Mouse (Mus musculus) kidney, postnatal 36 days (tissue): ENCODE measurements around the gene Tmem25.

Experiments
- DNase-seq, 2 experiments: peaks; one replicate each; pipeline ENCODE4 v3.0.0; 2021 to 2022; ENCODE audit warnings: mixed read lengths in 2 of 2

Tmem25 gene

DNA sequence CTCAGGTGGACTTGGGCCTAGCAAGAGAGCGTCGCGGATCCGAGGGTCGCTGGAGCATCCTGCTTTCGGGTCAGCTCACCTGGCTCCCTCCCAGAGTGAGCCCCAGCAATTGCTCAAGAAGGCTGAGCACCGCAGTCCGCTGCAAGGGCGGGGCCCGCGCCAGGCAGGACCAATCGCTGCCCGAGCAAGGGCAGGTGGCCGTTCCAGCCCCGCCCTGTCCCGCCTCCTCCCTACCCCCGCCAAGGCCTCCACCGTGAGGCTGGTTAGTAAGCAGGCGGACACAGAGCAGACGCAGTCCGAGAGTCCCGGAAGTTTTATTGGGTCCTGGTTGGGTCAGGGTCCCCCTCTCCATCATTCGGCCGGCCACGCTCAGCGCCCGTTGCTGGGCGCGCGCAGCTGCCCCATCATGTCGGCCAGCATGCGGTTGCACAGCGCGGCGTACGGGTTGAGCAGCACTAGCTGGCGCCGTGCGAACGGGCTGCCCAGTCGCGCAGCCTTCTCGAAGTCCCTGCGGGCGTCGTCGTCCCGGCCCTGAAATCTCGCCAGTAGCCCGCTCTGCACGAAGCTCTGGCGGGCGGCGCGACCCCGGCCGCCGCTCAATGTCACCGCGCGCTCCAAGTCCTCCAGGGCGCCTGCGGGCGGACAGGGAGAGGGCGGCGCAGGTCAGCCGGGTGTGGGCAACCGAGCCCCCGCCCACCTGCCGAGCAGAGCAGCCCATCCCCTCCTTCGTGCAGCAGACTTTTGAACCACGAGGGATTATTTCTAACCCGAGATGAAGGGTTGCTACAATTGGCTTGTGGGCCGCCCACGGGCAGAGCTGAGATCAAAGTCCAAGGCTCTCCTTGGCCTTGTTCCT is at the start of gene Tmem25:
Gene Tmem25 (minus strand): TSS at position 206 of the 856 bp plus-strand sequence.
- peak; percentile 95 to 96 for DNase-seq

DNA sequence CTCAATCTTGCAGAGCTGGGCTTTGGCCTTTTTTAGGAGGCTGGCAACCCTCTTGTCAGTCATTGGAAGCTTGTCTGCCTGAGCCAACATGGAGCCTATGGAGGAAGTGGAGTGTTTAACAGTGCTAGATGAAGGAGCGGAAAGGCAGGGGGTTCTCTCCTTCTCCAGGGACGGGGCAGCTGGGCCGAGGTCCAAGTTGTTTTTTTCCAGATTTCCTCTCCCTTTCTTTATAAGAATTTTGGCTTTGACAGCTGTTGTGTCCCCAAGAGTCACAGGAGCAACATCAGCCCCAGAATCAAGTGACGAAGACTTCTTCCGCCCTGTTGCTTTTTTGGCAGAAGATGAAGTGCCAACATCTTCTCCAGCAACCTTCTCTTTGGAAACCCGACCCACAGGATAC is 48.3 kb upstream of the Tmem25 start:
- peak in 1 of 2 experiments; percentile 23 for DNase-seq

DNA sequence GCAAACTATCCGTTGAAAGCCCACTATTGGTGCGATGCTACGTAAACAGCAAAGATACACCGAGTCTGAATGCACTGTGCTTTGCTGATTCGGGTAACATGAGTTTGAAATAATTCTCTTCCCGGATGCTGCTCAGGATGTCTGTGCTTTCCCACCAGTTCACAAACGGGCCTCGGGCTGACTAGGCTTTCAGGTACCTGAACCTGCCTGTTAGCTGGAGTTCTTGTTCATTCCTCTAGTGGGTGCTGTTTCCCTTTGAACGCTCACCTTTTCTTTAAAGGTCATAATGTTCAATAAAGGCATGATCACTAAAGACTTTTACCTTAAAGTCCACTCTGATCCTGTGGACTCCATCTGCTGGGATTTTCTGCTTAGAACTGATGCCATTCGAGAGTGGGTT is 42.1 kb upstream of the Tmem25 start:
- peak; percentile 41 to 55 for DNase-seq

DNA sequence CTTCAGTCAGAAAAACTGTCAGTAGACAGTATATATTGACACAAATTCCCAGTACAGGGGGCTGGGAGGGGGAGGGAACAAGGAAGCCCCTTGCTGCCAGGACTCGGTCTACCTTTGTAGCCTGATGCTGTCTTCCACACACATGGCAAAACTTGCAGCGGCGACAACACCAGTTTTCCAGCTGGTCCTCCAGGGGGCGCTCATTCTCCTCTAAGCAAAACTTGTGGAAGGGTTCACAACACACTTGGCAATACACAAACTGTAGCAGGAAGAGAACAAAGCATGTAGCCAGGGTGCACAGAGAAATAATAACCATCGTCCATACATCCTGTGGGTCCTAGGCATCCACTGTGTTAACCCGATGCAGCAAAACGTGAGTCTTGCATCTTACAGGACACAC is 37.3 kb upstream of the Tmem25 start:
- peak; percentile 62 to 85 for DNase-seq

DNA sequence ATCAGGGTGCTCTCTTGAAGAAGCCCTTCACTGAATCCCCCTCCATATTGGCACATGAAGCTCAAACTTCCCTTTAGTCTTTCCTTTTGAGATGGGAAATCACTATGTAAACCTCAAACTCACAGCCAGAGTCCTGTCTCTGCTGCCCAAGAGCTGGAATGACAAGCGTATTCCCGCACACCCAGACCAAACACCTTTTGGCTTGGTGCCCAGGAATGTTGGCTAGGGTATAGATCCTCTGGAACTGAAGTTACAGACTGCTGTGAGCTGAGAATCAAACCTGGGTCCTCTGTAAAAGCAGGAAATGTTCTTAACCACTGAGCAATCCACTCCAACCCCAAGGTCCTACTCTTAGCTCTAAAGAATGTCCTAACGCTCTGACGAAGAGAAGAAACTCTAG is 33.2 kb upstream of the Tmem25 start:
- peak; percentile 60 to 80 for DNase-seq

DNA sequence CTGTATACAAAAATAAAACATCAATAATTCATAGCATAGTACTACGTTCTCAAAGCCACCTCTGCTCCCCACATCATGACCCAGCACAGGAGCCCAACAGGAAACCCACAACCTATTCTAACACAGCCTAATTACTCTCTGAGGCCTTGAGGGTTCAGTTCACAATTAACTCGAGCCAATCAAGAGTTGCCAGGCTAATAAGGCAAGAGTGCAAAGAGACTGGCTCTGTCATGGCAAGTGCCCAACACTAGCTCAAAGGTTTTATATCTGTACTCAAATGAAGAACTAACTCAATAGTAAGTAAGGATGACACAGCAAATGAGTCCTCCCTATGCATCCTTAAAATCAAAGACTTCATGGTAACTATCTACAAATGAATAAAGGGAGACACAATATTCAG is 31.4 kb upstream of the Tmem25 start:
- DNase-seq = peak; percentile 25 to 35

DNA sequence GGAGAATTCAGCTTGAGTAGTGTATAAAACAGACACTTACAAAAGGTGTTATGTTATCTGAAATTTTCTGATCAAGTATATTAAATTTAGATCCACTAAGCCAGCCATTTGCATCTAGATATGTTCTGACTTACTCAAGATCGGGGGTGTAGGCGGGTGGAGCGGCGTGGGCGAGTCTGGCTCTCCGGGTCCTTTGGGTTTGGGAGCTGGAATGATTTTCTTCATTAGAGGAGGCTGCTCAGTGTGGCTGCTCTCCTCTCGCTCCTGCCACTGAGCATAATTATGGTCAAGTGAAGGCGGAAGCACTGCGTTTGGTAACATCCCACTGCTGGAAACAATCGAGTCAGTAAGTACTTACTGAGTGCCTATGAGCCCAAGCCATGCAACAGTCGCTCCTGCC is 29.8 kb upstream of the Tmem25 start:
- no peak for DNase-seq

DNA sequence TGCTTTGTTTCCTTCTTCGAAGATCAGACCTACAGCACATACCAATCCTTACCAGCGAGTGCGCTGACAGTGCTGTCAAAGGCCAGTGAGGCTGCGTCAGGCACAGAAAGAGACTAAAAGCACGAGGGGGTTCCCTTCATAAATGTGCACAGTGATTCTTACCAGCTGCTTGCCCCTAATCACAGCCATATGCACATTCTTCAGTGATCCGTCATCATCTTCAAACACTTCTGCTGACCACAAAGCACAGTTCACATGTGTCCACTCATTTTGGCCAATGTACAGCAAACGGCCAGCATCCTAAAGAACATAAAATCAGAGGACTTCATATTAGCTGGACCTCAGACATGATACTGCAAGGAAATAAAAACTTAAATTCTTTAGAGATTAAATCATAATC is 27.6 kb upstream of the Tmem25 start:
- DNase-seq = no peak

DNA sequence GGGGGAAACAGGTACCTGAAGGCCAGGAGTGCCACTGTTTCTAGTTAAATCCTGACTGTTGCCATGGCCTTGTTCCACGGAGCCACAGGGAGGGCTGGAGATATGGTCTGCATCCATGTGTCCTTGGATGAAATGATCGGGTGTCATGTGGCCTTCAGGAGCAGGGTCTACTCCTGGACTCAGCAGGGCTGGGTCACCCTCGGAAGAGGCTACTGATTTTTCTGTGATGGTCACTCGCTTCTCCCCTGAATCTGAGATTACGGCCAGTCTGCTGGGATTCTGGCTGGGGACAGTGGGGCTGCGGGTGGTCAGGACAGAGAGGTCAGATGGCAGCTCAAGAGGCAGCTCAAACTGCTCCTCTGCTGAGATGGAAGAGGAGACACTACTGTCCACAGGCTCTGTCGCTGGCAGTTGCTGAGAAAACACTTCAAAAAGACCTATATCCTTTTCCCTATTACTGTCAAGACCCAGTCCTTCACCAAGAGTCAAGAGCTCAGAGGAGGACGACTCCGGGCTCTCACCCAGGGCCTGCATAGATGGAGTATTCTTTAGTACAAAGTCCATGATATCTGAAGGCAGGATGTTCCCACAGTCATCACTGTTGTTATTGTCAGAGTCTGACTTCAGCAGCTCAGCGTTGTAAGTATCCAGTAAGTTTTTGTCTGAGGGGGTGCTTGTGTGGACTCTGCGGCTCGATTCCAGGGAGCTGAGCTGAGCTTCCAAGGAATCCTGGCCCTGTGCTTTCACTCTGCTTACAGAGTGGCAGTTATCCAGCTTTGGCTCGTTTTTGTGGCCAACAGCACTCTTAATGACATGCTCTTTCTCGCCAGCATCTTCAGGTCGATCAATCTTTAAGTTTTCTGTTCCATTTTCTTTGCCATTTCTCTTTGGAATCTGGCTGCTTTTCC is 21.1 kb upstream of the Tmem25 start:
- no peak for DNase-seq

DNA sequence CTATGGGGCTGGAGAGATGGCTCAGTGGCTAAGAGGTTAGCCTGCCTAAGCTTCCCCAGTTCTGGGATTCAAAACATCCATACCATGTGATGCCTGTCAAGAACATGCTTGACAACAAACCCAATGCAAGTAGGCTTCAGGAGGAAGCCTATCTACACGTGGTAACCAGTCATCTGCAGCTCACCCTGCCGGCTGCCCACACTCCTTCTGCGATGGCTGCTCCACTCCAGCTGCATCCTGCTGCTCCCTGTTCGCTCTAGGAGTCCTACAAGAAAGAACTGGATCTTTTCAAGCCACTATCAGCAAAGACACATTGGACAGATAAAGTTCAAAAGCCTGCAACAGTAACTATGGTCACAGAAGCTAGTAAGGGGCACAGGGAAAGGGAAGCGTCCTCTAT is 18.4 kb upstream of the Tmem25 start:
- no peak for DNase-seq

DNA sequence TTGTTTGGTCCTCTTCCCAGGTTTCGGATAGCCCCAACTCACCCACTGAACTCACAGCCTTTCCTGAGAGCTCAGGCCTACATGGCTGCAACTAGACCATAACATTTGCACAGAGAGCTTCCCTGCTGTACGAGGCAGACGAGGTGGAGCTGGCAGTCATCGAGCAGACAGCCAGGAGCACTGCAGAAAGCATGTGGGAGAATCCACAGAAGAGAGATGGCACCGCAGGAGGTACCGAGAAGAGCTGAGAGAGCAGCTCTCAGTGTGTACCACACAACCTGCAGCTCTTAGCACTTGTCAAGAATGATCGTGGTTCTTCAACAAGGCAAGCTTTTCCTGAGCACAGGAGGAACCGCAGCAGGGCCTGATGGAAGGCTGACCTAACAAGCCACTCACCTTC is 15.1 kb upstream of the Tmem25 start:
- no peak for DNase-seq

DNA sequence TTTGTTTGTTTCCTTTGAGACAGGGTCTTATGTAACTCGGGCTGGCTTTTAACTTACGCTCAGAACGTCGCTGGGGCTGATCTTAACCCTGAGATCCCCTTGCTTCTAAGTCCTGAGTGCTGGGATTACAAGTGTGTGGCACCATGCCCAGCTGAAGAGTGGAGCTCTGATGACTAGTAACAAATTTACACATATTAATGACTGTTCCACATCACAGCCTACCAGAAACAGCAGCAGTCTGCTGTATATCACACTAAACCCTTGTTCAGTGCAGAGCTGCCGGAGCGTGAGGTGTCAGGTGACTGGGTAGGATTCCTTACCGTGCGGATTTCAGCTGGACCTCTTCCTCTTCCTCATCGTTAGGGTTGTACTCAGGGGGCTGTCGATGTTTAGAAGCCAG is 11.2 kb upstream of the Tmem25 start:
- DNase-seq = peak; percentile 50

DNA sequence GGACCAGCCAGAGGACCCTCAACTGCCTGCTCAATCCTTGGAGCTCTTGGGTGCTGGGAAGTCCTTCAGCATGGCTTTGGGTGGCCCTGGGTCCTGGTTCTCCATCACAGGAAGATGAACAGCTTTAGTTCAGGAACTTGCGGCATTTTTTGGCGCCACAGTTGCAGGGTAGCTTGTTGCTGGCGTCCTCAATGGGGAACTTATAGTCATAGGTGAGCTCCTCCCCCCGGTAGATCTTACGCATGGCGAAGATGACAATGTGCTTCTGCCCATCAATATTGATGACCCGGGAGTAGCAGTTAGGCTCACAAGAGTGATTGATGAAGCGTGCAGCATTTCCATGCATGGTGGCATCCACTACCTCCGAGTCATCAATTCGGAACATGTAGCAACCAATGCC is 8.7 kb upstream of the Tmem25 start:
- no peak for DNase-seq

DNA sequence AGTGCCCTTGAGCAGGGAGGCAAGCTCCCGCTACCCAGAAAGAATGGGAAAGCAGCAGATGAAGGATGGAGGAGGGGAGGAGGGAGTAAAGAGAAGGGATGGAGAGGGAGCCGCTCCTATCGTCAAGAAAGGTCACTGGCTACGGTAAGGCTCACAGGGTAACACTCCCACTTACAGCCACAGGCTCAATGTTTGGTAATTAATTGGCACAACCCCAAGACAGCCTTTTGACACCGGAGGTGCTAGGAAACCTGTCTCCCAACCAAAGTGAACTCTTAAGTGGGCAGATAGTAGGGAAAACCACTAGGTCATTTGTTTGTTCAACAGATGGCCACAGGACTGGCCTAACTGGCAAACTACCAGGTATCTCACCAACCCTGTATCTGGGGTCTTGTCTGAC is 8.0 kb upstream of the Tmem25 start:
- no peak for DNase-seq

DNA sequence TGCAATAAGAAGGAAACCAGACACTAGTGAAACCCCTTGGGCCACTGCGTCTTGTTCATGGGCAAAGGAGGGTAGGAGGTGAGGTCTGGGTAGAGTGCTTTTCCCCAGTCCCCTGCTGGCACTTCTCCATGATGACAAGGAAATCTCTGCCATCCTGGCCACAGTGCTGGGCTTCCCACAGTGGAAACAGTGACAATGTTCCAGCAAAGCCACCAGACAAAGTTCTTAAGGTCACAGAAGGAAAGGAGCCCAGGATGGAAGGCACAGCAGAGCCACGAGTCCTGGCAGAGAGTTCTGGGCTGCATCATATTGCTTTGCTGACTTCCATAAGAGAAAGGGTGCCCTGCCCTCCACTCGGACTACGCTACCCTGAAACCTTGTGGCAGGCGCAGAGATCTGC is 6.4 kb upstream of the Tmem25 start:
- DNase-seq = no peak

DNA sequence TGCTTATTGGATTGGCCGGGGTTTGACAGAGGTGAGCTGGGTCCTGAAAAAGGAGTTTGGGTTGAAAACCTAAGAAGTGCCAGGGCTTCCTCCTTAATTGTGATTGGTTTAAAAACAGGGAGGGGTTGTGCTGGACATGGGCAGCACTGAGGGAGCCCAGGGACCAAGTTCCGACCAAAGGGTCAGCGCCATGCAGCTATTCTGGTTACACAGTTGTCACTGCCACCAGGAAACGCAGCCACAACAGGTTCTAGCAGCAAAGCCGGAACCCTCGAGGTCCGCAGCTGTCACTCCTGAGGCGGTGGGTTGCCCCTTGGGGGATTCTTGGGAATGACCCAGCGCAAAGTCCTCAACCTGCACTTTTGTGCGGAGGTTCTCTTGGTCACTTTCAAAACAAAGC is 5.6 kb upstream of the Tmem25 start:
- DNase-seq = peak; percentile 60 to 67

DNA sequence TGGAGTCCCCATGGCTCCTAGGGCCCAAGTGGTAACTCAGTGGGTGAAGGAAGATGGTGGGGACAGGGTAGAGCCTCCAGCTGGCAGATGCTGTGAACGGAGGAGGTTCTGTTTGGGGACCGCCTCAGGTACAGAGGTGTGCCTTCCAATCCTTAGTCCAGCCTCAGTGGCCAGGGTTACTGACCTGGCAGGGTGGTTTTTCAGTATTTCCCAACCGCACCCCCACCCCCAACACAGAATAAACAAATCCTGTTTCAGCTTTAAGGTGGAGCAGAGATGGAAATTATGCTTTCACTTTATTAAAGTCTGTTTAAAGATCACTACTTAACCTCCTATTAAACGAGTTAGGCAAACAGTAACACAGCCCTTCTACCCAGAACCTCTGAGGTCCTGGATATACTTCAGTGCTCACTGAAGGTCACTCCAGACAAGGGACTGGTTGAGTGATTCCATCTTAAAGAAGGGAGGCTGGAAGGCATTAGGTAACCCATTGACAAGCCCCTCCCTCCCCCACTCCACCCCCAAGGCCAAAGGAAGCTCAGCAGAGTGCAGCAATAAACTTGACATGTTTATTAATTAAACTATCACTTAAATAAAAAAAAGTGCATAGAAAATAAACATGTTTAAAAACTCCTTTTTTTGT is 3.8 kb upstream of the Tmem25 start, which contains the start of gene Ttc36:
Gene Ttc36 (minus strand): TSS at position 265 of the 643 bp plus-strand sequence.
- peak; percentile 86 to 92 for DNase-seq

DNA sequence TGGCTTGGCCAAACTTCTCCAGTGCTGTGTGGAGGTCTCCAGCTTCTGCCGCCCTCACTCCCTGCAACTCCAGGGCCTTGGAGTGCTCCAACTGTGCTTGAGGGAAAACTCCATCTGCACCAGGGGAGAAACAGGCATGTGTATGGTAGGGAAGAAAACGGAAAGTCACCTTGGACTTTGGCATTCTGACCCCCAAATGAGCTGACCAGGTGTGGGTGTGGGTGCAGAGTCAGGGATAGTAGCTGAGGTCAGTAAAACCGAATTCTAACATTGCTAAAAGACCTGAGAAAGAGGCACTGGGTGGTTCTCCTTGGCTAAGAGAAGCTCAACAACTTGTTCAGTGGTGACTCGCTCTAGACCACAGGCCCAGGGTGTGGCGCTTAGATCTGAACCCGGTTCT is 2.6 kb upstream of the Tmem25 start:
- peak; percentile 49 to 66 for DNase-seq

DNA sequence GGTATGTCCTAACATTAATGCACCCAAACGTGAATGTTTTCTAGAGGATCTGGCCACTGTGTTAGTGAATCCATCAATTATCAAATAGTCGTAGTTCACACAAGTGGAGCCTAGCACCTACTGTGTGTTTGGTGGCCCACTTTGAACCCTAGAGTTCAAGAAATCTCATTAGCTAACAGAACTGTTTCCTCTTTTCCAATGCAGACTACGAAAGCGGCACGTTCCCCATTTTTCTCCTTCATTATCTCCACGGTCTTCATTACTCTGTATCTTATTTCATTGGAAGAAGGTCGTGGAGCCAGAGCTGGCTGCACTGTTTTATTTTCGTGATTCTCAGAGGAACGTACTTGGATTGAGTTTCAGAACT is 834 bp upstream of the Tmem25 start:
- no peak for DNase-seq

DNA sequence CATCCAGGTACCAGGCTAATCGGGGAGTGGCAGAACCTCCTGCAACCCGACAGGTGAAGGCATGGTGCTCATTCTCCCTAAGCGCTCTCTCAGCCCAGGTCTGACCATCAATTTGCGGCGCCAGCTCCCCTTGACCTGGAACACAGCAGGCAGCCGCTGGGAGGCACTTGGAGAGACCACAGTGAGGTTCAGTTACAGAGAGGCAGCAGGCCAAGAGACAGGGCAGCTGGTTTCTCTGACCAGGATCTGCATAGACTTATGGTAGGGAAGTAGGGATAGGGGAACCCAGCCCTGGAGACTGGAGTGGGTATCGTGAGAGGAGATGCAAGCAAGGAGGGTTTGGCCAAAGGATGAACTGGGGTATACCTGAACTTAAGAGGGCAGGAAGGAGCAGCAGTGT is 809 bp downstream of the Tmem25 start:
- DNase-seq = peak; percentile 19 to 42

DNA sequence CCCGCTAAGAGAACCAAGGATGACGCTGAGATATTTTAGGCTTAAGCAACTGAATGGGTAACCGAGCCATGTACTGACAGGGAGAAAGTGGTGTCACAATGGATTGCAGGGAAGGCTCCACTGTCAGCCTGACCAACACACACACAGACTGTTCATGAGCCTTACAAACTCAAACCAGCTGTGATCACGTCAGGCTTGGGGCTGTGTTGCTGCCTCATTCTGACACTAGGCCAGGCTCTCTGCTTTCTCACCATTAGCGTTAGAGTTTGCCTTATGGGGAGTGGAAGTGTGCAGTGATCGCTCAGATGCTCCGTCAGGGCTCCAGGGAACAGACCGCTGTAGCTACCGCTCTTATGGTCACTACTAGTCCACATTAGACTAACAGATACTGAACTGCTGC is 6.3 kb downstream of the Tmem25 start:
- DNase-seq = no peak

DNA sequence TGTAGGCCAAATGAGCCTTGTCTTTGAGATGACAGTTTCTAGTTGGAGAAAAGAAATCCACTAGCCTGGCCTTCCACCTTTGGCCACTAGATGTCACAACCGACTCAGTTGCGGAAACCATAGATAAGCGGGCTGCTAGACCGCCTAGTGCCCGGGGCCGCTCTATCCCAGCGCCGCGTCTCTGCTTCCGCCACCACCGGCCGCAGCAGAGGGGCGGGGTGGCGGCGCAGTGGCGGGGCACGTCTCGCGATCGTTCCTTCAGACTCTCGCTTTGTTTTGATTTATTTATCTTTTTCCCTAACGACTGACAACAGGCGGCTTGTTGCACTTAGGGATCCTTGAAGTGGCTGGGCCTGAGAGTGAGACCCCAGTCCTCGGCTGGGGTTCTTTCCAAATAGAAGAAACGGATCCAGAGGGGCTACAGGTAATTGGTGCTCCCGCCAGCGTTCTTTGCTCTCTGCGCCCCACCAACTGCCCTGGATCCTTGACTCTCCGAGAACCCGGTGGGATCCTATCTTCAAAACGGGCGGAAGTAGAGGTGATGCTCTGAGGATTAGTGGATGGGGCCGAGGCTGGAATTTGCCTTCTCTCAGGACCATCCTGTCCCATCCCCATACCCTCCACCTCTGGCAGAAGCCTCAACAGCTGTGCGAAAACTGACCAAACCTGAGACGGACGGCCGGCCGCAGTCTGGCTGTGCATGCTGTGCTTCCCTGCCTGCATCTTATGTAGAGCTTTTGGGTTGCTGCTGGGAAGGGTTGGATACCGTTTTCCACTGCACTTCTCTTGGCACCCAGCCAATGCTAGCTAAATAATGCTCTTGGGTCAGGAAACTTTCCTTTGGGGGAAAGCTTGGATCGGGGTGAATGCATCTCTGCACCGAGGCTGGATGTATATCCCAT is 26.1 kb downstream of the Tmem25 start:
- peak; percentile 97 for DNase-seq
